Mouse (Mus musculus): ENCODE results near the gene Gsto2. TPM values are rescaled to one million over a fixed set of nuclear protein-coding genes. Genes with fewer than 3 reads are reported as not detected.

Gene Gsto2
- polyA plus RNA-seq, 1 experiment = 0.84 TPM

DNA sequence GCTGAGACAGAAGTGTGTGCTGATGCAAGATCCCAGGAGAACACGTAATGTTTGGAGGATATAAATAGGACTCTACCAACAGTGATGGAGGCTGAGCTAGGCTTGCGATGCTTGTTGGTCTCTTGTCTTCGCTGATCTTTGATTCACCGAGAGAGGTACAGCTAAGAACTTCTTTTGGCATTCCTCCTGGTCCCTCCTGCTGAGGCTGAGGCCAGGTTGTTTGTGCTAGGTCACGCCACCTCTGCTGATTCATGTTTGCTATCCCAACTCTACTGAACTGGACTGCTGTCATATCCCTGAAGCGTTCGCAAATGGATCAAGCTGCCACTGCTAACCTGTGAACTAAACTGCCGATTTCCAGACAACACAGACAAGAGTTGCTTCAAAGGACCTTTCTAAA, 68.8 kb downstream of the Gsto2 start:
- no peaks in the 10 kb centered on the region for H3K27me3 ChIP-seq (ENCODE audit: control insufficient read depth, insufficient read depth, low read length)
- H3K4me1 ChIP-seq (replicated peaks; ENCODE audit: control insufficient read depth, insufficient read depth, low read length) = peaks cover 7% of the 10 kb centered on the region
- no peak overlapping the region for H3K4me3 ChIP-seq (ENCODE audit: control insufficient read depth, insufficient read depth, low read length)
- DNase-seq = no peak
- H3K36me3 ChIP-seq (ENCODE audit: control insufficient read depth, insufficient read depth, low read length) = no peaks in the 10 kb centered on the region
- WGBS = 94% methylated on average over 8 of the region's 8 CpGs
- no peak overlapping the region for H3K27ac ChIP-seq (ENCODE audit: control insufficient read depth, insufficient read depth, low read length)
- TF ChIP-seq CTCF (IDR thresholded peaks at IDR 0.05; ENCODE audit: borderline replicate concordance, control insufficient read depth, extremely low read depth, insufficient read depth, low read length, poor library complexity) (no peak), POLR2A (IDR thresholded peaks at IDR 0.05; ENCODE audit: control insufficient read depth, extremely low read depth, insufficient read depth, low read length, poor library complexity) (no peak)

DNA sequence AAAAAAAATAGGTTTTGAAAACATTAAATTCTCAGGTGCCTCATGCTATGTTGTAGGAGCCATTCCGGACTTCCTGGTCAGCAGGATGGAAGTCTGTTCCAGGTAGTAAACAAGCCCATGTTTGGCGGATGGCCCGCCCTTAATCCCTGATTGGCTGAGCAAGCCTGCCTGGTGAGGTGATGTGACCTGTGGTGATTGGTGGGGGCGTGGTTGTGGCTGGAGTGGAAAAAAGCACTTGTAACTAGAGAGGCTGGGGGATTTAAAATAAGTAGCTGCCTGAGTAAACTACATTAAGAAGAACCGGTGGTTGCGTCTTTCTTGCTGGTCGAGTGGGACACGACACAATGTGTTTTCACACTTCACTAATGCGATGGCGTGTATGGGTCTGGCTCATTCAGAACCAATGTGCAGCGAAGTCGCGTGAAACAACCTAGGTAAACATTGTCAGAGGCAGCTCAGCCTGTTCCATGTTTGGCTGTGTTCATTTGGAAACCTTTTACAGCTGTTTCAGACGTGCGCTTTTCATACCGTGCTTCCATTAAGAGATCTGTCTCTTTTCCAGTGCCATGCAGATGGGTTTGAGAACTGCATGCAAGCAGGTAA, 69.4 kb downstream of the Gsto2 start:
- TF ChIP-seq POLR2A (IDR thresholded peaks at IDR 0.05; ENCODE audit: control insufficient read depth, extremely low read depth, insufficient read depth, low read length, poor library complexity) (no peak), CTCF (IDR thresholded peaks at IDR 0.05; ENCODE audit: borderline replicate concordance, control insufficient read depth, extremely low read depth, insufficient read depth, low read length, poor library complexity) (no peak)
- no peak overlapping the region for H3K27ac ChIP-seq (ENCODE audit: control insufficient read depth, insufficient read depth, low read length)
- H3K4me3 ChIP-seq (ENCODE audit: control insufficient read depth, insufficient read depth, low read length) = no peak overlapping the region
- H3K4me1 ChIP-seq (replicated peaks; ENCODE audit: control insufficient read depth, insufficient read depth, low read length) = peaks cover 7% of the 10 kb centered on the region
- WGBS = 96% methylated on average over 16 of the region's 16 CpGs
- H3K36me3 ChIP-seq (ENCODE audit: control insufficient read depth, insufficient read depth, low read length) = no peaks in the 10 kb centered on the region
- no peak for DNase-seq
- H3K27me3 ChIP-seq (ENCODE audit: control insufficient read depth, insufficient read depth, low read length) = no peaks in the 10 kb centered on the region

DNA sequence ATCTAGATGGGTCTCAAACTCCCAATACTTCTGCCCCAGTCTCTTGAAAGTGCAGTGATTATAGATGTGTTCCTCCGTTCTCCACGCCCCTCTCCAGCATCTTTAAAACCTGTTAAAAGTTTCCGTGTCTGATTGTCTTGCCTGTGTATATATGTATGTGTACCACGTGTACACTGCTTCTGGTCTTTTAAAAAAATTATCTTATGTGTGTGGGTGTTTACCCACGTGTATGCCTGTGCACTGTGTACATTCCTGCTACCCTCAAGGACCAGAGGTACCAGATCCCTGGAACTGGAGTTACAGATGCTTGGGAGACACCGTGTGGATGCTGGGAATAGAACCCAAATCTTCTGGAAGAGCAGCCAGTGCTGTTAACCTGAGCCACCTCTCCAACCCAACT, 70.2 kb downstream of the Gsto2 start:
- DNase-seq = no peak
- no peaks in the 10 kb centered on the region for H3K27me3 ChIP-seq (ENCODE audit: control insufficient read depth, insufficient read depth, low read length)
- 90% methylated on average over 6 of the region's 6 CpGs for WGBS
- peaks cover 7% of the 10 kb centered on the region for H3K4me1 ChIP-seq (replicated peaks; ENCODE audit: control insufficient read depth, insufficient read depth, low read length)
- TF ChIP-seq POLR2A (IDR thresholded peaks at IDR 0.05; ENCODE audit: control insufficient read depth, extremely low read depth, insufficient read depth, low read length, poor library complexity) (no peak), CTCF (IDR thresholded peaks at IDR 0.05; ENCODE audit: borderline replicate concordance, control insufficient read depth, extremely low read depth, insufficient read depth, low read length, poor library complexity) (no peak)
- H3K27ac ChIP-seq (ENCODE audit: control insufficient read depth, insufficient read depth, low read length) = no peak overlapping the region
- H3K36me3 ChIP-seq (ENCODE audit: control insufficient read depth, insufficient read depth, low read length) = no peaks in the 10 kb centered on the region
- H3K4me3 ChIP-seq (ENCODE audit: control insufficient read depth, insufficient read depth, low read length) = no peak overlapping the region

Other genes with a start within 250 kb of the Gsto2 start
- gene Col17a1, start 173.4 kb upstream of the Gsto2 start, polyA plus RNA-seq (2012; rRNA removed) = 3.7 and 3.9 TPM in 2 replicates
- gene Sfr1, start 133.9 kb upstream of the Gsto2 start, polyA plus RNA-seq (2012; rRNA removed) = 56.5 and 60.1 TPM in 2 replicates
- gene Gsto1, start 10.6 kb upstream of the Gsto2 start, polyA plus RNA-seq (2012; rRNA removed) = 20.4 and 30.4 TPM in 2 replicates
- 0.13 and 0.20 TPM in 2 replicates for gene Cfap43, start 53.8 kb downstream of the Gsto2 start, polyA plus RNA-seq (2012; rRNA removed)
- gene Itprip, start 53.8 kb downstream of the Gsto2 start, polyA plus RNA-seq (2012; rRNA removed) = 32.6 and 37.4 TPM in 2 replicates
- gene Cfap58, start 72.1 kb downstream of the Gsto2 start, polyA plus RNA-seq (2012; rRNA removed) = 0.03 and 0.04 TPM in 2 replicates

Measured in thymus, adult 2 months (tissue).